Comparison of ENCODE assay signal across 8 mouse cellular contexts in genomic region chr17:6054934-6055355, GRCm38 (mm10). TPM values are rescaled to one million over a fixed set of nuclear protein-coding genes. Genes with fewer than 3 reads are reported as not detected.
A peak's percentile ranks its signal among the peaks of the same experiment; 100 is the strongest.
DNase-seq lines count a peak whose midpoint lies in the region; ATAC-seq and TF ChIP-seq lines count a peak whose summit lies in the region.

No protein-coding gene starts in this region.

- TF ChIP-seq POLR2A in liver, adult 2 months (IDR thresholded peaks at IDR 0.05; ENCODE audit: extremely low read depth, insufficient read depth, low read length) = no peak

- WGBS in liver, adult 2 months = 25% methylated on average over 5 of the region's 5 CpGs

- DNase-seq in adrenal gland, adult (ENCODE audit: inconsistent age in 2 of 2, low spot score in 1 of 2) = peak; percentile 46 to 91
- no peak for DNase-seq in adrenal gland, adult 8-10 months
- DNase-seq in left cerebral cortex, adult 11 months (ENCODE audit: low spot score) = peak; percentile 31
- DNase-seq in left cerebral cortex, adult 8-10 months (ENCODE audit: low spot score in 2 of 2) = no peak
- peak; percentile 80 for DNase-seq in adrenal gland, postnatal 14 days
- DNase-seq in liver, adult 2 months (ENCODE audit: extremely low read depth, low read depth, low spot score) = peak; percentile 62
- peak; percentile 22 for DNase-seq in ovary, postnatal 36 days (ENCODE audit: low spot score)

- ATAC-seq in granulocyte monocyte progenitor cell, adult 5-6 weeks (replicated peaks; ENCODE audit: poor library complexity, severe bottlenecking) = peak; percentile 80

- no peak overlapping the region for H3K4me3 ChIP-seq in liver, adult 2 months (ENCODE audit: insufficient read depth, low read depth, low read length)

- peaks cover 4% of the 10 kb centered on the region for H3K36me3 ChIP-seq in liver, adult 2 months (ENCODE audit: control insufficient read depth, insufficient read depth, low read length)

- H3K4me1 ChIP-seq in liver, adult 2 months (ENCODE audit: control insufficient read depth, insufficient read depth, low read length) = no peaks in the 10 kb centered on the region

- no peak overlapping the region for H3K9ac ChIP-seq in liver, adult 2 months (ENCODE audit: low read depth, low read length)

- H3K79me2 ChIP-seq in liver, adult 2 months (ENCODE audit: control insufficient read depth, insufficient read depth, low read length) = no peaks in the 10 kb centered on the region

- no peak overlapping the region for H3K27ac ChIP-seq in liver, adult 2 months (replicated peaks; ENCODE audit: insufficient read depth, low read depth, low read length)

- no peaks in the 10 kb centered on the region for H3K27me3 ChIP-seq in liver, adult 2 months (ENCODE audit: control insufficient read depth, insufficient read depth, low read length)

- peak; percentile 42 for TF ChIP-seq CTCF in liver, adult 2 months (IDR thresholded peaks at IDR 0.05; ENCODE audit: low read depth, low read length)

RNA-seq across cellular contexts. Expression of gene Serac1, which starts 24.6 kb away (rescaled TPM):
- 10 to 100 TPM in 2 of 4 experiments, 1 to 10 TPM in 2; 8.9 to 10.6 (median 9.9) TPM for total RNA-seq in adrenal gland, adult 8-10 months (2022)
- total RNA-seq in left cerebral cortex, adult 8-10 months (2022) = 10 to 100 TPM; 12.8 to 16.4 (median 14.4) TPM
- 7.7 and 8.8 TPM in 2 replicates for total RNA-seq in adrenal gland, postnatal 14 days (2021)
- 4.3 and 5.0 TPM in 2 replicates for total RNA-seq in granulocyte monocyte progenitor cell, adult 5-6 weeks (2014; fragmentation: Nextera tagmentation)
- total RNA-seq in granulocyte monocyte progenitor cell, adult 5-6 weeks (2017) = 1.9 and 5.5 TPM in 2 replicates
- total RNA-seq in liver, adult 2 months (2014; rRNA removed) = 3.9 and 4.6 TPM in 2 replicates
- 1.3 and 2.0 TPM in 2 replicates for polyA plus RNA-seq in liver, adult 2 months (2012; rRNA removed)

RNA-seq across cellular contexts. Expression of gene Gtf2h5, which starts 24.6 kb away (rescaled TPM):
- total RNA-seq in adrenal gland, adult 8-10 months (2022) = 10 to 100 TPM; 72.6 to 91.7 (median 76.8) TPM
- total RNA-seq in left cerebral cortex, adult 8-10 months (2022) = 100 to 1,000 TPM in 3 of 4 experiments, 10 to 100 TPM in 1; 92.8 to 108 (median 103) TPM
- 90.4 and 97.5 TPM in 2 replicates for total RNA-seq in adrenal gland, postnatal 14 days (2021)
- 63.8 and 77.1 TPM in 2 replicates for total RNA-seq in granulocyte monocyte progenitor cell, adult 5-6 weeks (2014; fragmentation: Nextera tagmentation)
- 53.3 and 74.9 TPM in 2 replicates for total RNA-seq in granulocyte monocyte progenitor cell, adult 5-6 weeks (2017)
- 12.8 and 18.3 TPM in 2 replicates for total RNA-seq in liver, adult 2 months (2014; rRNA removed)
- 13.2 and 18.1 TPM in 2 replicates for polyA plus RNA-seq in liver, adult 2 months (2012; rRNA removed)

RNA-seq across cellular contexts. Expression of gene Tulp4, which starts 51.3 kb away (rescaled TPM):
- total RNA-seq in adrenal gland, adult 8-10 months (2022) = 100 to 1,000 TPM in 2 of 4 experiments, 10 to 100 TPM in 2; 86.9 to 123 (median 107) TPM
- total RNA-seq in left cerebral cortex, adult 8-10 months (2022) = 100 to 1,000 TPM; 363 to 430 (median 399) TPM
- total RNA-seq in adrenal gland, postnatal 14 days (2021) = 67.4 and 70.7 TPM in 2 replicates
- 1.0 and 3.1 TPM in 2 replicates for total RNA-seq in granulocyte monocyte progenitor cell, adult 5-6 weeks (2014; fragmentation: Nextera tagmentation)
- total RNA-seq in granulocyte monocyte progenitor cell, adult 5-6 weeks (2017) = 9.5 and 9.8 TPM in 2 replicates
- 25.4 and 26.6 TPM in 2 replicates for total RNA-seq in liver, adult 2 months (2014; rRNA removed)
- 17.0 and 19.9 TPM in 2 replicates for polyA plus RNA-seq in liver, adult 2 months (2012; rRNA removed)

Comparison
In these comparisons a context has a peak if more than half of its experiments do, and no peak if none do; other contexts are left out.
1. DNase-seq: peak in adrenal gland, adult (2 of 2), left cerebral cortex, adult 11 months (single experiment), adrenal gland, postnatal 14 days (single experiment), liver, adult 2 months (single experiment) and ovary, postnatal 36 days (single experiment); none in adrenal gland, adult 8-10 months (single experiment) and left cerebral cortex, adult 8-10 months (0 of 2).